Mouse (Mus musculus): ENCODE measurements around the gene Trim65.

- TF ChIP-seq POLR2A (IDR thresholded peaks at IDR 0.05; ENCODE audit: low read depth, low read length) (peak; percentile 66), CTCF (IDR thresholded peaks at IDR 0.05; ENCODE audit: extremely low read depth, insufficient read length, insufficient replicate concordance, low read depth, low read length) (no peak)
These were observed 37.0 kb upstream of the Trim65 start, which contains the start of gene Fbf1 for GRCm38 (mm10) chr11:116167884-116168439.
